ENCODE assay signal across 8 mouse cellular contexts in genomic region chr13:35969431-35969721, GRCm38 (mm10). TPM values are rescaled to one million over a fixed set of nuclear protein-coding genes. Genes with fewer than 3 reads are reported as not detected.
DNase-seq lines count a peak whose midpoint lies in the region; ATAC-seq lines count a peak whose summit lies in the region.

No protein-coding gene starts in this region.

- peak overlapping the region; percentile 100 for H3K4me2 ChIP-seq in kidney, embryonic 15.5 days
- H3K4me2 ChIP-seq in midbrain, embryonic 13.5 days (replicated peaks), result peak overlapping the region; percentile 98

- under 1% methylated on average over 18 of the region's 18 CpGs for WGBS in kidney, embryonic 15.5 days
- WGBS in hindbrain, embryonic 10.5 days, result under 1% methylated on average over 18 of the region's 18 CpGs
- under 1% methylated on average over 18 of the region's 18 CpGs for WGBS in midbrain, embryonic 13.5 days

- no peaks in the 10 kb centered on the region for H3K9me3 ChIP-seq in kidney, embryonic 15.5 days (replicated peaks)
- no peaks in the 10 kb centered on the region for H3K9me3 ChIP-seq in hindbrain, embryonic 10.5 days
- H3K9me3 ChIP-seq in midbrain, embryonic 13.5 days, result no peaks in the 10 kb centered on the region

- no peaks in the 10 kb centered on the region for H3K36me3 ChIP-seq in kidney, embryonic 15.5 days
- no peaks in the 10 kb centered on the region for H3K36me3 ChIP-seq in hindbrain, embryonic 10.5 days
- no peaks in the 10 kb centered on the region for H3K36me3 ChIP-seq in midbrain, embryonic 13.5 days

- H3K27ac ChIP-seq in kidney, embryonic 15.5 days, result no peak overlapping the region
- H3K27ac ChIP-seq in hindbrain, embryonic 10.5 days, result peak overlapping the region; percentile 67
- no peak overlapping the region for H3K27ac ChIP-seq in midbrain, embryonic 13.5 days

- peak overlapping the region; percentile 49 for H3K9ac ChIP-seq in kidney, embryonic 15.5 days
- peak overlapping the region; percentile 63 for H3K9ac ChIP-seq in midbrain, embryonic 13.5 days (replicated peaks)

- H3K4me1 ChIP-seq in kidney, embryonic 15.5 days, result peaks cover 21% of the 10 kb centered on the region
- H3K4me1 ChIP-seq in hindbrain, embryonic 10.5 days (replicated peaks), result peaks cover 24% of the 10 kb centered on the region
- H3K4me1 ChIP-seq in midbrain, embryonic 13.5 days (replicated peaks), result peaks cover 22% of the 10 kb centered on the region

- H3K27me3 ChIP-seq in kidney, embryonic 15.5 days, result peaks cover 37% of the 10 kb centered on the region
- H3K27me3 ChIP-seq in hindbrain, embryonic 10.5 days (ENCODE audit: insufficient read depth, poor library complexity, severe bottlenecking), result peaks cover 40% of the 10 kb centered on the region
- peaks cover 40% of the 10 kb centered on the region for H3K27me3 ChIP-seq in midbrain, embryonic 13.5 days

- ATAC-seq in kidney, embryonic 15.5 days (replicated peaks; ENCODE audit: low FRiP score), result no peak; the same call in 1 of the 2 replicates
- no peak; the same call in 1 of the 2 replicates for ATAC-seq in midbrain, embryonic 13.5 days

- no peak for DNase-seq in kidney, postnatal 10 days
- DNase-seq in embryo, embryonic 11 days, result peak; percentile 21
- no peak for DNase-seq in hindbrain, embryonic 10.5 days (ENCODE audit: low spot score)
- DNase-seq in left cerebral cortex, adult 18-20 months (ENCODE audit: low spot score in 2 of 2), result no peak
- DNase-seq in urinary bladder, adult 2 months (ENCODE audit: low spot score), result no peak
- DNase-seq in lung, postnatal 4 days, result no peak

- H3K4me3 ChIP-seq in kidney, embryonic 15.5 days (replicated peaks), result peak overlapping the region; percentile 64
- H3K4me3 ChIP-seq in hindbrain, embryonic 10.5 days, result peak overlapping the region; percentile 76
- peak overlapping the region; percentile 63 for H3K4me3 ChIP-seq in midbrain, embryonic 13.5 days (replicated peaks)

RNA-seq across cellular contexts. Expression of gene Ppp1r3g, which starts 10.7 kb away (rescaled TPM):
- polyA plus RNA-seq in kidney, embryonic 15.5 days (2015; fragmentation: Nextera tagmentation; extraction: Ambion mirVana), result 0.49 and 1.0 TPM in 2 replicates
- polyA plus RNA-seq in hindbrain, embryonic 10.5 days (2016; fragmentation: Nextera tagmentation; extraction: Ambion mirVana), result 1.7 and 2.7 TPM in 2 replicates
- 0.47 and 0.66 TPM in 2 replicates for polyA plus RNA-seq in midbrain, embryonic 13.5 days (2015; fragmentation: Nextera tagmentation; extraction: Ambion mirVana)
- 10 to 100 TPM; 11.2 to 13.3 TPM for total RNA-seq in left cerebral cortex, adult 18-20 months (2021)
- polyA plus RNA-seq in urinary bladder, adult 2 months (2012; rRNA removed), result 0.04 and 0.16 TPM in 2 replicates
